Mouse (Mus musculus): ENCODE data around the gene Iqca. TPM values are rescaled to one million over a fixed set of nuclear protein-coding genes. Genes with fewer than 3 reads are reported as not detected.

The Iqca gene
- polyA plus RNA-seq (2014; fragmentation: Nextera tagmentation; extraction: Ambion mirVana), result not detected in 2 replicates

- peak; percentile 61 for DNase-seq (ENCODE audit: low spot score)
- H3K9ac ChIP-seq (ENCODE audit: low read depth, low read length), result no peak within 1 kb of the TSS
- H3K9me3 ChIP-seq (ENCODE audit: control insufficient read depth, low read length), result no peaks in the 10 kb centered on the region
- 4% methylated on average over 18 of the region's 18 CpGs for WGBS
- H3K4me2 ChIP-seq, result peak within 1 kb of the TSS; percentile 41
- H3K4me1 ChIP-seq (replicated peaks; ENCODE audit: control insufficient read depth, insufficient read depth, low read length), result no peaks in the 10 kb centered on the region; the same call in 1 of the 2 replicates
- H3K4me3 ChIP-seq (ENCODE audit: low read depth, low read length), result no peak within 1 kb of the TSS
- H3K27me3 ChIP-seq (replicated peaks; ENCODE audit: control insufficient read depth, insufficient read depth, low read length), result no peaks in the 10 kb centered on the region
- no peaks in the 10 kb centered on the region for H3K36me3 ChIP-seq (ENCODE audit: control insufficient read depth, insufficient read depth, low read length)
- peak; percentile 62 for ATAC-seq (replicated peaks; ENCODE audit: low FRiP score)
- H3K27ac ChIP-seq (ENCODE audit: low read depth, low read length), result no peak within 1 kb of the TSS
Measured at GRCm38 (mm10) chr1:90153099-90153744, at the start of gene Iqca. TSS of gene Iqca (minus strand) at chr1:90153401.

- Histone ChIP-seq H3K9me3 (ENCODE audit: control insufficient read depth, low read length) (no peaks in the 10 kb centered on the region), H3K36me3 (ENCODE audit: control insufficient read depth, insufficient read depth, low read length) (no peaks in the 10 kb centered on the region), H3K27ac (ENCODE audit: low read depth, low read length) (no peak overlapping the region), H3K4me1 (replicated peaks; ENCODE audit: control insufficient read depth, insufficient read depth, low read length) (peaks cover 7% of the 10 kb centered on the region), H3K4me3 (ENCODE audit: low read depth, low read length) (0 out of 2 replicates have a peak overlapping the region, but pooled peaks have one; percentile 5), H3K27me3 (replicated peaks; ENCODE audit: control insufficient read depth, insufficient read depth, low read length) (peaks cover 40% of the 10 kb centered on the region), H3K4me2 (peak overlapping the region; percentile 42), H3K9ac (ENCODE audit: low read depth, low read length) (no peak overlapping the region)
- WGBS, result 10% methylated on average over 23 of the region's 23 CpGs
- no peak; the same call in 1 of the 2 replicates for ATAC-seq (replicated peaks; ENCODE audit: low FRiP score)
- DNase-seq (ENCODE audit: low spot score), result peak; percentile 53
Measured at GRCm38 (mm10) chr1:90202207-90202978, 49.2 kb upstream of the Iqca start.

- peaks cover 7% of the 10 kb centered on the region for H3K4me1 ChIP-seq (replicated peaks; ENCODE audit: control insufficient read depth, insufficient read depth, low read length)
- no peaks in the 10 kb centered on the region for H3K36me3 ChIP-seq (ENCODE audit: control insufficient read depth, insufficient read depth, low read length)
- H3K27me3 ChIP-seq (replicated peaks; ENCODE audit: control insufficient read depth, insufficient read depth, low read length), result peaks cover 40% of the 10 kb centered on the region
- no peak overlapping the region for H3K4me3 ChIP-seq (ENCODE audit: low read depth, low read length)
- DNase-seq (ENCODE audit: low spot score), result no peak
- no peak overlapping the region for H3K27ac ChIP-seq (ENCODE audit: low read depth, low read length)
- whole genome bisulfite sequencing, result 44% methylated on average over 2 of the region's 2 CpGs
- no peak overlapping the region for H3K4me2 ChIP-seq
- no peak overlapping the region for H3K9ac ChIP-seq (ENCODE audit: low read depth, low read length)
- ATAC-seq (replicated peaks; ENCODE audit: low FRiP score), result no peak
- H3K9me3 ChIP-seq (ENCODE audit: control insufficient read depth, low read length), result no peaks in the 10 kb centered on the region
Measured at GRCm38 (mm10) chr1:90201655-90202054, 48.5 kb upstream of the Iqca start.

GRCm38 (mm10) chr1:90201246-90201645 is 48.0 kb upstream of the Iqca start:
- H3K4me2 ChIP-seq, result no peak overlapping the region
- H3K4me3 ChIP-seq (ENCODE audit: low read depth, low read length), result no peak overlapping the region
- no peak overlapping the region for H3K9ac ChIP-seq (ENCODE audit: low read depth, low read length)
- H3K36me3 ChIP-seq (ENCODE audit: control insufficient read depth, insufficient read depth, low read length), result no peaks in the 10 kb centered on the region
- no peak for ATAC-seq (replicated peaks; ENCODE audit: low FRiP score)
- H3K4me1 ChIP-seq (replicated peaks; ENCODE audit: control insufficient read depth, insufficient read depth, low read length), result peaks cover 7% of the 10 kb centered on the region
- WGBS, result 62% methylated on average over 5 of the region's 5 CpGs
- no peak for DNase-seq (ENCODE audit: low spot score)
- H3K9me3 ChIP-seq (ENCODE audit: control insufficient read depth, low read length), result no peaks in the 10 kb centered on the region
- peaks cover 40% of the 10 kb centered on the region for H3K27me3 ChIP-seq (replicated peaks; ENCODE audit: control insufficient read depth, insufficient read depth, low read length)
- no peak overlapping the region for H3K27ac ChIP-seq (ENCODE audit: low read depth, low read length)

GRCm38 (mm10) chr1:90189046-90189445 is 35.8 kb upstream of the Iqca start:
- 91% methylated on average over 6 of the region's 6 CpGs for WGBS
- H3K27ac ChIP-seq (ENCODE audit: low read depth, low read length), result no peak overlapping the region
- H3K36me3 ChIP-seq (ENCODE audit: control insufficient read depth, insufficient read depth, low read length), result no peaks in the 10 kb centered on the region
- no peaks in the 10 kb centered on the region for H3K9me3 ChIP-seq (ENCODE audit: control insufficient read depth, low read length)
- no peaks in the 10 kb centered on the region for H3K4me1 ChIP-seq (replicated peaks; ENCODE audit: control insufficient read depth, insufficient read depth, low read length)
- ATAC-seq (replicated peaks; ENCODE audit: low FRiP score) (no peak), DNase-seq (ENCODE audit: low spot score) (no peak)
- H3K9ac ChIP-seq (ENCODE audit: low read depth, low read length), result no peak overlapping the region
- H3K4me3 ChIP-seq (ENCODE audit: low read depth, low read length), result no peak overlapping the region
- no peak overlapping the region for H3K4me2 ChIP-seq
- no peaks in the 10 kb centered on the region for H3K27me3 ChIP-seq (replicated peaks; ENCODE audit: control insufficient read depth, insufficient read depth, low read length)

- no peak overlapping the region for H3K9ac ChIP-seq (ENCODE audit: low read depth, low read length)
- no peak for ATAC-seq (replicated peaks; ENCODE audit: low FRiP score)
- H3K4me3 ChIP-seq (ENCODE audit: low read depth, low read length), result no peak overlapping the region
- no peaks in the 10 kb centered on the region for H3K9me3 ChIP-seq (ENCODE audit: control insufficient read depth, low read length)
- 78% methylated on average over 5 of the region's 5 CpGs for WGBS
- H3K4me1 ChIP-seq (replicated peaks; ENCODE audit: control insufficient read depth, insufficient read depth, low read length), result no peaks in the 10 kb centered on the region
- DNase-seq (ENCODE audit: low spot score), result no peak
- no peak overlapping the region for H3K27ac ChIP-seq (ENCODE audit: low read depth, low read length)
- no peaks in the 10 kb centered on the region for H3K27me3 ChIP-seq (replicated peaks; ENCODE audit: control insufficient read depth, insufficient read depth, low read length)
- H3K36me3 ChIP-seq (ENCODE audit: control insufficient read depth, insufficient read depth, low read length), result no peaks in the 10 kb centered on the region
- H3K4me2 ChIP-seq, result no peak overlapping the region
Measured at GRCm38 (mm10) chr1:90186874-90187273, 33.7 kb upstream of the Iqca start.

- no peak for DNase-seq (ENCODE audit: low spot score)
- WGBS, result 80% methylated on average over 4 of the region's 4 CpGs
- ATAC-seq (replicated peaks; ENCODE audit: low FRiP score), result no peak
Measured at GRCm38 (mm10) chr1:90186173-90186572, 33.0 kb upstream of the Iqca start.

GRCm38 (mm10) chr1:90183602-90184001 is 30.4 kb upstream of the Iqca start:
- Histone ChIP-seq H3K36me3 (ENCODE audit: control insufficient read depth, insufficient read depth, low read length) (no peaks in the 10 kb centered on the region), H3K27me3 (replicated peaks; ENCODE audit: control insufficient read depth, insufficient read depth, low read length) (no peaks in the 10 kb centered on the region), H3K9me3 (ENCODE audit: control insufficient read depth, low read length) (no peaks in the 10 kb centered on the region), H3K27ac (ENCODE audit: low read depth, low read length) (no peak overlapping the region), H3K9ac (ENCODE audit: low read depth, low read length) (no peak overlapping the region), H3K4me2 (no peak overlapping the region), H3K4me1 (replicated peaks; ENCODE audit: control insufficient read depth, insufficient read depth, low read length) (no peaks in the 10 kb centered on the region), H3K4me3 (ENCODE audit: low read depth, low read length) (no peak overlapping the region)
- no peak for DNase-seq (ENCODE audit: low spot score)
- 61% methylated on average over 6 of the region's 6 CpGs for WGBS
- ATAC-seq (replicated peaks; ENCODE audit: low FRiP score), result no peak

More at GRCm38 (mm10) chr1:90186173-90186572, 33.0 kb upstream of the Iqca start:
- Histone ChIP-seq H3K36me3 (ENCODE audit: control insufficient read depth, insufficient read depth, low read length) (no peaks in the 10 kb centered on the region), H3K27me3 (replicated peaks; ENCODE audit: control insufficient read depth, insufficient read depth, low read length) (no peaks in the 10 kb centered on the region), H3K27ac (ENCODE audit: low read depth, low read length) (no peak overlapping the region), H3K9me3 (ENCODE audit: control insufficient read depth, low read length) (no peaks in the 10 kb centered on the region), H3K4me2 (no peak overlapping the region), H3K9ac (ENCODE audit: low read depth, low read length) (no peak overlapping the region), H3K4me1 (replicated peaks; ENCODE audit: control insufficient read depth, insufficient read depth, low read length) (no peaks in the 10 kb centered on the region), H3K4me3 (ENCODE audit: low read depth, low read length) (no peak overlapping the region)

Measured in liver, embryonic 11.5 days (tissue).